ENCODE assay signal across 8 mouse cellular contexts in the genomic region with DNA sequence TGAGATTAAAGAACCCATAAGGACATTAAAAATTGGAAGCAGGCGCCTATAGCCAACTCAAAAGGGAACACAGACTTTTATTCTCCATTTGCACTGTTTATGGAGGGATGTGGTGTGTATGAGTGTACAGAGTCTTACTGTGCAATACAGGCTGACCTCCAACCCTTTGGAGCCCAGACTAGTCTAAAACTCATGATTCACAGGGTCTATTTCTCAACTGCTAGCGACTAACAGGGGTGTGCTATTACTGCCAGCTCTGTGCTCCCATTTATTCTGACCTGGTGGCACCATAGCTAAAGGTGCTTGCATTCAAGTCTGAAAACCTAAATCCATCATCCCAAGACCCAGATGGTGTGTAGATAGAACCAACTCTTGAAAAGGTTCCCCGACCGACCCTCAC. TPM values are rescaled to one million over a fixed set of nuclear protein-coding genes. Genes with fewer than 3 reads are reported as not detected.
DNase-seq lines count a peak whose midpoint lies in the region; ATAC-seq and TF ChIP-seq lines count a peak whose summit lies in the region.

No protein-coding gene starts in this region.

- no peaks in the 10 kb centered on the region for H3K27me3 ChIP-seq in kidney, postnatal 0 days (ENCODE audit: insufficient read depth, low read length)
- H3K27me3 ChIP-seq in heart, embryonic 16.5 days (ENCODE audit: control insufficient read depth, insufficient read depth, low read length), result no peaks in the 10 kb centered on the region
- H3K27me3 ChIP-seq in midbrain, embryonic 11.5 days (ENCODE audit: control insufficient read depth, insufficient read depth, low read length), result no peaks in the 10 kb centered on the region

- WGBS in kidney, postnatal 0 days, result 75% methylated on average over 4 of the region's 4 CpGs
- 66% methylated on average over 4 of the region's 4 CpGs for WGBS in heart, embryonic 16.5 days
- WGBS in midbrain, embryonic 11.5 days, result 59% methylated on average over 4 of the region's 4 CpGs

- H3K4me1 ChIP-seq in kidney, postnatal 0 days (replicated peaks; ENCODE audit: insufficient read depth, low read length), result no peaks in the 10 kb centered on the region
- no peaks in the 10 kb centered on the region; the same call in 1 of the 2 replicates for H3K4me1 ChIP-seq in heart, embryonic 16.5 days (ENCODE audit: control insufficient read depth, insufficient read depth, low read length)
- peaks cover 6% of the 10 kb centered on the region; the same call in 1 of the 2 replicates for H3K4me1 ChIP-seq in midbrain, embryonic 11.5 days (ENCODE audit: control insufficient read depth, insufficient read depth, low read length)

- no peaks in the 10 kb centered on the region for H3K9me3 ChIP-seq in kidney, postnatal 0 days (replicated peaks; ENCODE audit: low read length)
- H3K9me3 ChIP-seq in heart, embryonic 16.5 days (replicated peaks; ENCODE audit: control insufficient read depth, low read length), result no peaks in the 10 kb centered on the region
- no peaks in the 10 kb centered on the region for H3K9me3 ChIP-seq in midbrain, embryonic 11.5 days (ENCODE audit: control insufficient read depth, low read length)

- peak overlapping the region; percentile 90; the same call in 1 of the 2 replicates for H3K9ac ChIP-seq in kidney, postnatal 0 days (ENCODE audit: low read depth, low read length)
- peak overlapping the region; percentile 87 for H3K9ac ChIP-seq in heart, embryonic 16.5 days (ENCODE audit: low read length)
- H3K9ac ChIP-seq in midbrain, embryonic 11.5 days (ENCODE audit: low read length), result peak overlapping the region; percentile 48

- peak overlapping the region; percentile 82 for H3K4me2 ChIP-seq in kidney, postnatal 0 days (ENCODE audit: low read length)
- peak overlapping the region; percentile 97 for H3K4me2 ChIP-seq in heart, embryonic 16.5 days (ENCODE audit: low read depth, low read length)
- H3K4me2 ChIP-seq in midbrain, embryonic 11.5 days, result peak overlapping the region; percentile 47

- peak overlapping the region; percentile 82 for H3K4me3 ChIP-seq in kidney, postnatal 0 days (replicated peaks; ENCODE audit: low read depth, low read length)
- H3K4me3 ChIP-seq in heart, embryonic 16.5 days (ENCODE audit: low read length), result peak overlapping the region; percentile 99
- peak overlapping the region; percentile 97 for H3K4me3 ChIP-seq in midbrain, embryonic 11.5 days (ENCODE audit: low read depth, low read length)

- DNase-seq in kidney, postnatal 0 days (ENCODE audit: low spot score), result no peak
- DNase-seq in kidney, postnatal 25 days, result no peak
- peak; percentile 1 for DNase-seq in c-Kit-positive CD71-negative TER-119-negative erythroid progenitor cells, embryonic 14.5 days (ENCODE audit: low read depth)
- no peak for DNase-seq in midbrain, embryonic 11.5 days (ENCODE audit: low spot score, missing footprints)
- no peak for DNase-seq in spleen, postnatal 36 days (ENCODE audit: low spot score in 2 of 2)
- DNase-seq in left cerebral cortex, adult 18-20 months (ENCODE audit: low spot score in 2 of 2), result no peak
- no peak for DNase-seq in ovary, postnatal 14 days (ENCODE audit: low spot score)

- H3K27ac ChIP-seq in kidney, postnatal 0 days, result peak overlapping the region; percentile 98; the same call in 1 of the 2 replicates
- H3K27ac ChIP-seq in heart, embryonic 16.5 days (ENCODE audit: low read length), result peak overlapping the region; percentile 98
- peak overlapping the region; percentile 99 for H3K27ac ChIP-seq in midbrain, embryonic 11.5 days (ENCODE audit: low read depth, low read length)

- no peak for TF ChIP-seq CTCF in kidney, postnatal 0 days (IDR thresholded peaks at IDR 0.05; ENCODE audit: low read depth)

- no peak for ATAC-seq in kidney, postnatal 0 days (replicated peaks; ENCODE audit: low FRiP score, low read depth)
- no peak for ATAC-seq in heart, embryonic 16.5 days (replicated peaks; ENCODE audit: extremely low read depth, insufficient read depth, low FRiP score)
- ATAC-seq in midbrain, embryonic 11.5 days (ENCODE audit: low FRiP score), result no peak

- no peaks in the 10 kb centered on the region for H3K36me3 ChIP-seq in kidney, postnatal 0 days (ENCODE audit: insufficient read depth, low read length)
- no peaks in the 10 kb centered on the region for H3K36me3 ChIP-seq in heart, embryonic 16.5 days (ENCODE audit: control insufficient read depth, insufficient read depth)
- H3K36me3 ChIP-seq in midbrain, embryonic 11.5 days (ENCODE audit: control insufficient read depth, insufficient read depth, low read length), result no peaks in the 10 kb centered on the region

RNA-seq across cellular contexts. Expression of a gene that starts 2.9 kb away (rescaled TPM):
- polyA plus RNA-seq in kidney, postnatal 0 days (2015; fragmentation: Nextera tagmentation; extraction: Ambion mirVana), result 104 and 113 TPM in 2 replicates
- polyA plus RNA-seq in heart, embryonic 16.5 days (2015; fragmentation: Nextera tagmentation; extraction: Ambion mirVana), result 37.6 and 42.2 TPM in 2 replicates
- polyA plus RNA-seq in midbrain, embryonic 11.5 days (2014; fragmentation: Nextera tagmentation; extraction: Ambion mirVana), result 410 and 445 TPM in 2 replicates
- total RNA-seq in left cerebral cortex, adult 18-20 months (2021), result 100 to 1,000 TPM; 129 to 141 TPM

Comparison
In these comparisons a context has a peak if more than half of its experiments do, and no peak if none do; other contexts are left out.
1. H3K4me2 ChIP-seq: peak in every context shown above with its lines; median percentile 97 in heart, embryonic 16.5 days; 82 in kidney, postnatal 0 days; 47 in midbrain, embryonic 11.5 days.